Mouse (Mus musculus) limb, embryonic 15.5 days (tissue): Measurements from ENCODE around the gene Trim71. TPM values are rescaled to one million over a fixed set of nuclear protein-coding genes. Genes with fewer than 3 reads are reported as not detected.

Experiments used
- ATAC-seq: fragments of 200-750 bp; cut with Nextera tagmentation; 2 replicates; pipeline ENCODE4 v1.8.0; 2017; ENCODE audit warnings: low read depth, moderate TSS enrichment; ENCODE audit not compliant: insufficient number of reproducible peaks, low FRiP score, low TSS enrichment
- H3K27ac ChIP-seq: fragments of 300-500 bp; sonication (generic); 2 replicates; pipeline ENCODE4 v1.5.1; 2015; ENCODE audit warnings: moderate library complexity, mild to moderate bottlenecking, inconsistent platforms
- H3K27me3 ChIP-seq: fragments of 300-500 bp; sonication (generic); 2 replicates; pipeline ENCODE4 v1.6.1; 2015; ENCODE audit warnings: inconsistent platforms
- H3K36me3 ChIP-seq: fragments of 300-500 bp; sonication (generic); 2 replicates; pipeline ENCODE4 v1.6.1; 2015; ENCODE audit warnings: inconsistent platforms
- H3K4me1 ChIP-seq: fragments of 300-500 bp; sonication (generic); 2 replicates; pipeline ENCODE4 v1.6.1; 2015; ENCODE audit warnings: inconsistent platforms
- H3K4me2 ChIP-seq: fragments of 300-500 bp; sonication (generic); 2 replicates; pipeline ENCODE4 v1.6.1; 2015; ENCODE audit warnings: mild to moderate bottlenecking, inconsistent platforms
- H3K4me3 ChIP-seq: fragments of 300-500 bp; sonication (generic); 2 replicates; pipeline ENCODE4 v1.5.1; 2015; ENCODE audit warnings: mild to moderate bottlenecking, inconsistent platforms
- H3K9ac ChIP-seq: fragments of 300-500 bp; sonication (generic); 2 replicates; pipeline ENCODE4 v1.6.1; 2015; ENCODE audit warnings: inconsistent platforms
- H3K9me3 ChIP-seq: fragments of 300-500 bp; sonication (generic); 2 replicates; pipeline ENCODE4 v1.6.1; 2016; ENCODE audit warnings: inconsistent platforms
- WGBS: fragments of 180-500 bp; shearing (Covaris S2); methylation state at CpG from one replicate; pipeline ENCODE4 v1.1.7; 2015; 5-methylcytosine and 5-hydroxymethylcytosine counted together
- polyA plus RNA-seq: library from polyadenylated mRNA; unstranded; fragments of >200 nt; fragmentation: Nextera tagmentation; extraction: Ambion mirVana; gene quantifications from 2 replicates; pipeline ENCODE4 v1.2.1, GENCODE M21; 2015

Trim71 gene
- polyA plus RNA-seq, 1 experiment from 2014 or later: 0.24 TPM

DNA sequence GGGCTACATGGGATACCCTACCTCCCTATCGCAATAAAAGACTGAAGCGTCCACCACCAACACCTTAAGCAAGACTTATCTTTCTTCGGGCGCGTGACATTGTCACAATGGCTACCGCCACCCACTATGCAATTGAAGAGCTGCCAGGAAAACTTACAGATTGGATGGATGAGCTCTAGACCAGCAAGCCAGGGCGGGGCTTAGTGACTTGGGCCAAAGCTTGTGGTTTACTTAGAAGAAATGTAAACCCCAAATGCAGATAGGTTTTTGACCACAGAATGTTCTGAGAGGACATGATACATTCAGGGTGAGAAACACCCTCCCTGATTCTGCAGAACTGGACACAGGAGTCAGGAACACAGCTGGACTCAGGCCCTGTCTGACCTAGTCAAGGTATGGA is 63.1 kb downstream of the Trim71 start:
- H3K27me3 ChIP-seq: no peaks in the 10 kb centered on the region
- WGBS: 94% methylated on average over 7 of the region's 7 CpGs
- H3K9ac ChIP-seq: no peak overlapping the region
- no peak overlapping the region for H3K27ac ChIP-seq
- H3K4me2 ChIP-seq: no peak overlapping the region
- ATAC-seq: no peak
- H3K9me3 ChIP-seq: no peaks in the 10 kb centered on the region
- no peaks in the 10 kb centered on the region for H3K36me3 ChIP-seq
- no peak overlapping the region for H3K4me3 ChIP-seq
- H3K4me1 ChIP-seq: peaks cover 8% of the 10 kb centered on the region; the same call in 1 of the 2 replicates

DNA sequence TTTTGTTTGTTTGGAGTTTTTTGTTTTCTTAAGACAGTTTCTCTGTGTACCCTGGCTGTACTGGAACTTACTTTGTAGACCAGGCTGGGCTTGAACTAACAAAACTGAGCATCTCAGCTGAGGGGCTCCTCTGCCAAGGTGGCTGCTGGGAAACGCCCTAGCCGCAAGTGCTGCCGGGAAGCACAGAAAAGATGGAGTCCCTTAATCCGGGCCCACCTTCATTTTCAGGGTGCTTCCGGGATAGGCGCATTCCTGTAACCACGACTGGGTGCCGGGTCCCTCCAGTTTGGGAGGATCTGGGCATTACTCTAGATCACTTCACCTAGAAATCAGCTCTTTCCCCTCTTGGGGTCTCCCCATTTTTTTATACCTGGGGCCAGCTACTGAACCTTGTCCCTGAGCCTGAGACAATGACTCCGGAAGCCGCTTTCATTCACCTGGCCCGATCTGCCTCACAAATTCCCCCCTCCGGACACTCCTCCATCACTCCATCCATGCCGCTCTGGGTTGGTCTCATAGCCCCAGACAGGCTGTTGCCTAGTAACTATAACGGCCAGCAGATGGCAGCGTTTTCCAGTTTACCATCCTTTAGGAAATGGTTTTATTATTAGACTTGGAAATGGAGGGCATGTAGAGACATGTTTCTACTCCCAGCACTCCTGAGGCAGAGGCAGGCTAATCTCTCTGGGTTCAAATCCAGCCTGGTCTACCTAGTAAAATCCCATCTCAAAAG is 64.2 kb downstream of the Trim71 start:
- Histone ChIP-seq H3K27me3 (no peaks in the 10 kb centered on the region), H3K9me3 (no peaks in the 10 kb centered on the region), H3K36me3 (no peaks in the 10 kb centered on the region), H3K4me3 (no peak overlapping the region), H3K9ac (no peak overlapping the region), H3K4me2 (no peak overlapping the region), H3K4me1 (peaks cover 8% of the 10 kb centered on the region; the same call in 1 of the 2 replicates), H3K27ac (no peak overlapping the region)
- no peak for ATAC-seq
- WGBS: 21% methylated on average over 15 of the region's 15 CpGs

DNA sequence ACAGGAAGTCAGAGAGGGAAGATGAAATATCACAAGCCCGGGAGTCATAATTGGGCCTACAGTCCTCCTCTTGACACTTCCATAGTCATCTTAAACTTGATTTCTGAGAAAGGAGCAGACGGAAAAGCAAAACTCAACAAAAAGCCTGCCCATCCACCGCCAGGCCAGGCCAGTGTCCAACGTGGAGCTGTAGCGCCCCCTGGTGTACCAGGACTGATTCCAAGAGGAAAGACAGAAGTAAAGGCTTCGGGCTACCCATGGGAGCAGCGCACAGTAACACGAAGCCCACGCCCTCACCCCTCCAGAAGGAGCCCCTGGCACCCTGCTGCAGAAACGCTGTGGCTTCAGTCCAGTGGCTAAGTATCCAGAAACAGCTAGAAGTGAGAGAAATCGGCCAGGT is 66.0 kb downstream of the Trim71 start:
- peak overlapping the region; percentile 34 for H3K4me2 ChIP-seq
- H3K4me1 ChIP-seq: peaks cover 8% of the 10 kb centered on the region; the same call in 1 of the 2 replicates
- H3K27ac ChIP-seq: no peak overlapping the region
- no peaks in the 10 kb centered on the region for H3K36me3 ChIP-seq
- no peak overlapping the region for H3K4me3 ChIP-seq
- H3K27me3 ChIP-seq: no peaks in the 10 kb centered on the region
- no peak overlapping the region for H3K9ac ChIP-seq
- H3K9me3 ChIP-seq: no peaks in the 10 kb centered on the region
- 5% methylated on average over 11 of the region's 11 CpGs for WGBS
- ATAC-seq: no peak

DNA sequence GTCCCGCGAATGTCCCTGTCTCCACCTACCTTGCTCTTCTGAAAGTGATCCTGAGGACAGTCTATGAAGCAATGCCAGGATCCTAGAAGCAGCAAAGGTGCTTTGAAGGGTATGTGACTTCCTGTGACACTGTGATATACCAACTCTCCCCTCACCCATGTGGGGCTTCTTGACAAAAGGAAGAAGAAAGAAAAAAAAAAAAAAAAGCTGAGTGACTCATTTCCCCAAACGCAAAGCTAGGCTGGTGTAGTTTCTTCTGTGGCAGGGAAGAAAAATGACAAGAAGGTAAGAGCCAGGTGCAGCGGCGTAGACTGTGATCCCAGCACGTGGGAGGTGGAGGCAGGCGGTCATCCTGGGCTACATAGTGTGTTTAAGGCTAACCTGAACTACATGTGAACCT is 67.7 kb downstream of the Trim71 start:
- no peaks in the 10 kb centered on the region for H3K9me3 ChIP-seq
- no peak overlapping the region for H3K27ac ChIP-seq
- no peak overlapping the region for H3K4me3 ChIP-seq
- ATAC-seq: no peak
- H3K4me2 ChIP-seq: no peak overlapping the region
- H3K4me1 ChIP-seq: peaks cover 8% of the 10 kb centered on the region; the same call in 1 of the 2 replicates
- no peak overlapping the region for H3K9ac ChIP-seq
- WGBS: 78% methylated on average over 7 of the region's 7 CpGs
- H3K36me3 ChIP-seq: no peaks in the 10 kb centered on the region
- no peaks in the 10 kb centered on the region for H3K27me3 ChIP-seq

DNA sequence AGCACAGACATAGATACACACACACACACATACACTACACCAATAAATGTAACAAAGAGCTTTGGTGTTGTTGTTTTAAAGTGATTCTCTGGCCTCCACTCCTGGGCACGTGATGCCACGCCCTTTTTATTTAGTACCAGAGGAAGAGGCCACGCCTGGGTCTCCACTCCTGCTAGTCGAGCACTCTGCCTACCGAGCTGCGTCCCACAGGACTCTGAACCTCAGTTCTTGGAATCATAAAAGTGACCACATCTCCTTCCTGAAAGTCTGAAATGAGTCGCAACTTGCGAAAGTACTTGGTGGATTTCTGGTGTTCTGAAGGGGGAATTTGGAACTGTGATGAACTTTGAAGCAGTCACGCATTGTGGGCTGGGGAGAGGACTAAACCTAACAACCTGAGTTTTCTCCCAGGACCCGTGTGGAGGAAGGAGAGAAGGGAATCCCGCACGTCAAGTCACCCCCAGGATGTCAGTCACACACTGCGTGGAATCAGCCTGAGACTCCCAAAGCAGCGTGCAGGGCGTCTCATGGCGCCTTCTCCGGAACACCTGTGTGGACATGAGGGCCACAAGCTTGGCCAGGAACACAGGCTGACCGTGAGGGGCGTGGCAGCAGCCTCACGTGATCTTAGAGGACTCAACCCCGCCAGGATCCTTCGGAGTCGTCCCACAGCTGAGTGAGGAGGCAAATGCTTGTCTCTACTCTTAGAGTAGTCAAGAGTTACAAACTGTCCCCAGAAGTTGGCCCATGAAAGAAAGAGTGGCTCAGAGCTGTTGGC is 76.5 kb downstream of the Trim71 start:
- H3K4me3 ChIP-seq: no peak overlapping the region
- WGBS: 74% methylated on average over 23 of the region's 23 CpGs
- no peaks in the 10 kb centered on the region for H3K9me3 ChIP-seq
- H3K9ac ChIP-seq: no peak overlapping the region
- no peak for ATAC-seq
- H3K27ac ChIP-seq: no peak overlapping the region
- H3K4me1 ChIP-seq: no peaks in the 10 kb centered on the region
- H3K36me3 ChIP-seq: no peaks in the 10 kb centered on the region
- no peak overlapping the region for H3K4me2 ChIP-seq
- no peaks in the 10 kb centered on the region for H3K27me3 ChIP-seq

DNA sequence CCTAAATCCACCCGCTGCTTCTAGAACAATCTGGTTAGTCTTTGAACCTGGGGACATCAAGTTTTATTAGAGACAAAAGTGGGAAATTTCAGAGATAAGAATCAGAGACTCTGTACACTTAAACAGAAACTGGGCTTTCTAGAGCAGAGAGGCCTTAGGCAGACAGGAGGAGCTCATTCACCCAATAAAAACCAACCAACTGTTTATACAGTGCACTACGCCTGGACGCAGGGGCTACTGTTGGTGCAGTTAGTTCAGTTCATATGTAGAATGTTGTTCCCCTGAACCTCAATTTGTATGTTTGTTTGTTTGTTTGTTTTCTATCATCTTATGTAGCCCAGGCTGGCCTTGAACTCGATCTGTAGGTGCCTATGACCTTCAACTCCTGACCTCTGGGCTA is 77.4 kb downstream of the Trim71 start:
- Histone ChIP-seq H3K4me2 (no peak overlapping the region), H3K27me3 (no peaks in the 10 kb centered on the region), H3K27ac (no peak overlapping the region), H3K4me3 (no peak overlapping the region), H3K9ac (no peak overlapping the region), H3K9me3 (no peaks in the 10 kb centered on the region), H3K36me3 (no peaks in the 10 kb centered on the region), H3K4me1 (no peaks in the 10 kb centered on the region)
- WGBS: 68% methylated on average over 4 of the region's 4 CpGs
- no peak for ATAC-seq

DNA sequence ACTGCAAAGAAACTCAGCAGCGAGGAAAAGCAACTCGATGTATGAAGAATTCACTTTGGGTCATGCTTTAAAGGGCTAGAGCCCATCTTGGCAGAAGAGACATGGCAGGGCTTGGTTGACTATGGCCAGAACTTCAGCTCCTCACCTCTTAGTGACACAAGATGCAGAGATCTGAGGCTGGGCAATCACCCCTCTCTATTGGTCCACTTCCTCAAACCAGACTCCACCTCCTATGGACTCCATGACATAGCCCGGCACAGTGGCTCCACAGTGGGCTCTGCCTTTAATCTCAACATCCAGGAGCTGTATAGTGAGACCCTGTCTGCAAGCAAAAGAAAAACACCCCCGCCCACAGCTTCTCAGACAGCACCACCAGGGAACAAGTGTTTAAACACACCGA is 79.4 kb downstream of the Trim71 start:
- WGBS: 77% methylated on average over 5 of the region's 5 CpGs
- no peak overlapping the region for H3K27ac ChIP-seq
- no peak overlapping the region for H3K9ac ChIP-seq
- no peaks in the 10 kb centered on the region for H3K27me3 ChIP-seq
- H3K4me2 ChIP-seq: no peak overlapping the region
- ATAC-seq: no peak
- H3K9me3 ChIP-seq: no peaks in the 10 kb centered on the region
- no peak overlapping the region for H3K4me3 ChIP-seq
- H3K4me1 ChIP-seq: no peaks in the 10 kb centered on the region
- no peaks in the 10 kb centered on the region for H3K36me3 ChIP-seq

DNA sequence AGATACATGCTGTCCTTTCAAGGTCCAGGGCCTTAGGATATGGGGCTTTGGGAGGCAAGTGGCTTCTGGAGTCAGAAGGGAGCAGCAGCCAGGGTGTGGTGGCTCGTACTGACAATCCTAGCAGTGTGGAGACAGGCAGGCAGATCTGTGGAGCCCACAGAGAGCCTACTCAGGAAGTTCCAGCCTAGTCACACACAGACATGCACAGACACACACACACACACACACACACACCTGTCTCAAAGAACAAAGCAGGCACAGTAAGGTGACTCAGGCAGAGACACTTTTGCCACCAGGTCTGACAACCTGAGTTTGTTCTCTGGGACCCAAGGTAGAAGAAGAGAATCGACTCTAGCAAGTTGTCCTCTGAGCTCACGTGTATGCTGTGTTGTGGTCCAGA is 83.2 kb downstream of the Trim71 start:
- ATAC-seq: peak; percentile 33; the same call in 1 of the 2 replicates
- no peak overlapping the region for H3K27ac ChIP-seq
- 68% methylated on average over 3 of the region's 3 CpGs for WGBS
- H3K27me3 ChIP-seq: no peaks in the 10 kb centered on the region
- no peak overlapping the region for H3K4me3 ChIP-seq
- H3K36me3 ChIP-seq: no peaks in the 10 kb centered on the region
- no peak overlapping the region for H3K9ac ChIP-seq
- no peaks in the 10 kb centered on the region for H3K4me1 ChIP-seq
- no peak overlapping the region for H3K4me2 ChIP-seq
- no peaks in the 10 kb centered on the region for H3K9me3 ChIP-seq

DNA sequence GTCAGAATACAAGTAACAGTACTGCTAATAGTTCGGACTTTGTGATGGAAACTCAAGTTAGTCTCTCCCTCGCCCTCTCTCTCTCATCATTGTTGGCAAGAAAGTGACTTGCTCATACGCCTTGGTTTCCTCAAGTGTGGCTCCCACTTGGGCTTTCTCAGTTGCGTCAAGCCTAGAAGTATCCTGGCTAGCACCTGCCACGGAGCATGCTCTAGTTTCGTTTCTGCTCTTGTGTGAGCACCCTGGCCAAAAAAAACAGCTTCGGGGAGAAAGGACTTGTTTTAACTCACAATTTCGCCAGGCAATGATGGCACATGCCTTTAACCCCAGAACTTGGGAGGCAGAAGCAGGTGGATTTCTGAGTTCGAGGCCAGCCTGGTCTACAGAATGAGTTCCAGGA is 87.2 kb downstream of the Trim71 start:
- Histone ChIP-seq H3K27ac (no peak overlapping the region), H3K4me2 (no peak overlapping the region), H3K27me3 (no peaks in the 10 kb centered on the region), H3K9me3 (no peaks in the 10 kb centered on the region), H3K9ac (no peak overlapping the region), H3K4me1 (no peaks in the 10 kb centered on the region), H3K4me3 (no peak overlapping the region), H3K36me3 (no peaks in the 10 kb centered on the region)
- WGBS: 87% methylated on average over 9 of the region's 9 CpGs
- no peak for ATAC-seq

DNA sequence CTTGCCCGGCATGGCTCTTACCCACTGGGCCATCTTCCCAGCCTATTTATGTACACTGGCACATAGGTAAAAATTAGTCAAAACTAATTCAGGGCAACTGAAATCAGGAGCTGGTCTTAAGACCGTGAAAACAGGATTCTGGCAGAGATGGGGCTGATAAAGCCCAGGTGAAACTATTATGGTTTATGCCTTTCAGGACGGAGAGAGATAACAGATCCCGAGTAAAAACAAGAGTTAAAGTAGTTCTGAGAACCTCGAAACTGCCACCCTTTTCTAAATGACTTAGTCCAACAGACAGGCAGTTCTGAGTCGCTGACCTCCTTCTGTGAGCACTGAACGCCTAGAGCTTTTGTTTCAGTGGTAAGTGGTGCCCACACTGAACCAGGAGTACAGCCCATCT is 92.3 kb downstream of the Trim71 start:
- 82% methylated on average over 7 of the region's 7 CpGs for whole genome bisulfite sequencing
- no peaks in the 10 kb centered on the region for H3K27me3 ChIP-seq
- no peak overlapping the region for H3K9ac ChIP-seq
- H3K27ac ChIP-seq: no peak overlapping the region
- no peak overlapping the region for H3K4me2 ChIP-seq
- no peak for ATAC-seq
- no peak overlapping the region for H3K4me3 ChIP-seq
- H3K36me3 ChIP-seq: peaks cover 12% of the 10 kb centered on the region
- H3K9me3 ChIP-seq: no peaks in the 10 kb centered on the region
- H3K4me1 ChIP-seq: no peaks in the 10 kb centered on the region

DNA sequence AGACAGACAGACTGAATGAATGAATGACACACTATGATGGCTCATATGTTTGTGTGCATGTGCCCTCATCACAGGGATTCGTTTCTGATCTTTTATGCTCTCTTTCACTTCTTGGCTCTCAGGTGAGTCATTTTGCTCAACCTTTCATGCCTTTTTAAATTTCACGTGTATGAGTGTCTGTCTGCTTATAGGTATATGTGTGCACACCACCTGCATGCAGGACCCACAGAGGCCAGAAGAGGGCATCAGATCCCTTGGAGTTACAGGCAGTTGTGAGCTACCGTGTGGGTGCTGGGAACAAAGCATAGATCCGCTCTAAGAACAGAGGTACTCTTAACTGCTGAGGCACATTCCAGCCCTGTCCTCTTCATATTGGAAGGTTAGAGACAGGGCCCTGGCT is 95.5 kb downstream of the Trim71 start:
- Histone ChIP-seq H3K27me3 (no peaks in the 10 kb centered on the region), H3K9me3 (no peaks in the 10 kb centered on the region), H3K27ac (no peak overlapping the region), H3K4me3 (no peak overlapping the region), H3K9ac (no peak overlapping the region), H3K4me2 (no peak overlapping the region), H3K36me3 (peaks cover 33% of the 10 kb centered on the region), H3K4me1 (no peaks in the 10 kb centered on the region)
- 93% methylated on average over 4 of the region's 4 CpGs for WGBS
- no peak for ATAC-seq

DNA sequence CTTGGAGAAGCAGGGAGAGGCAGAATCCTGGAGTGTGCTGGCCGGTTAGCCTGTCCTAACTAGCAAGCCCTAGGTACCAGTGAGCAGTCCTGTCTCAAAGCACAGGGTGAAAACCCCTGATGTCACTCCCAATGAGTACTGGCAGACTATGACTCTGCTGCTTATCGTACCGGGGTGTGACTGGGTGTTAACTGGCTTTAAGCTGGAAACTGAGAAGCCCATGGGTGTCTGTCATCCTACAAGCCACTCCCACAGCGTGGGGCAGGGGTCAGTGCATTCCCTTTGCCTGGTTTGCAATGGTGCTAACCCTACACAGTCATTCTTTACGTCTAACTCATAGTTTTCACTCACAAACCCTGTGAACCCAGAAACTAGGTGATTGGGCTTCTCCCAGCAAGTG is 96.0 kb downstream of the Trim71 start:
- H3K4me3 ChIP-seq: no peak overlapping the region
- peaks cover 33% of the 10 kb centered on the region for H3K36me3 ChIP-seq
- no peaks in the 10 kb centered on the region for H3K4me1 ChIP-seq
- no peak overlapping the region for H3K9ac ChIP-seq
- H3K9me3 ChIP-seq: no peaks in the 10 kb centered on the region
- H3K27me3 ChIP-seq: no peaks in the 10 kb centered on the region
- ATAC-seq: no peak
- H3K4me2 ChIP-seq: no peak overlapping the region
- whole genome bisulfite sequencing: 74% methylated on average over 5 of the region's 5 CpGs
- H3K27ac ChIP-seq: no peak overlapping the region
